Mouse (Mus musculus): Measurements from ENCODE around the gene Fanca. TPM values are rescaled to one million over a fixed set of nuclear protein-coding genes. Genes with fewer than 3 reads are reported as not detected.
"Not testable (repeated sequence)": the region's sequence is repeated elsewhere in the genome, so short reads cannot be mapped to it uniquely, and the experiment has no call there.

The Fanca gene
- polyA plus RNA-seq, 1 experiment from 2014 or later: 29.0 TPM

GRCm38 (mm10) chr8:123287362-123287761, 31.0 kb downstream of the Fanca start:
- Histone ChIP-seq H3K4me2 (no peak overlapping the region), H3K4me3 (no peak overlapping the region), H3K9ac (no peak overlapping the region), H3K4me1 (no peaks in the 10 kb centered on the region), H3K27ac (no peak overlapping the region), H3K36me3 (peaks cover 28% of the 10 kb centered on the region), H3K27me3 (no peaks in the 10 kb centered on the region), H3K9me3 (no peaks in the 10 kb centered on the region)
- ATAC-seq (ENCODE audit: borderline replicate concordance, extremely low read depth, low FRiP score, low TSS enrichment): no peak
- WGBS: 94% methylated on average over 17 of the region's 17 CpGs

DNA sequence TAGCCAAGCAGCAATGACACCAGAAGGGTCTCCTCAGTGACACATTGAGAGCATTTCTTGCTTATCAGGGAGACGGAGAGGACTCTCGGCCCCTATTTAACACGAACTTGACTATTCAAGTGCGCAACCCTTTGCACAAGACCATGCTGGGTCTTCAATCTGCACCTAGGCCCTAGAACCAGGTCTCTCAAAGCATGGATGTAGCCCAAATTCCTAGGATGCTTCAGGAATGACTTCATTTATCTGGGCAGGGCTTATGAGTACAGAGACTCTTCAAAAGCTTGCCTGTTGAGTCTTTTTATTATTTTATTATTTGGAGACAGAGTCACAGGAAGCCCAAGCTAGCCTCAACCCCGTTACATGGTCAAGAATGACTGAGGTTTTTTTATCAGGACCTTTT, 33.9 kb downstream of the Fanca start:
- Histone ChIP-seq H3K4me3 (no peak overlapping the region), H3K4me1 (no peaks in the 10 kb centered on the region), H3K27me3 (no peaks in the 10 kb centered on the region), H3K27ac (no peak overlapping the region), H3K9me3 (no peaks in the 10 kb centered on the region), H3K36me3 (peaks cover 31% of the 10 kb centered on the region), H3K9ac (no peak overlapping the region), H3K4me2 (no peak overlapping the region)
- ATAC-seq (ENCODE audit: borderline replicate concordance, extremely low read depth, low FRiP score, low TSS enrichment): no peak
- WGBS: 64% methylated on average over 5 of the region's 5 CpGs

DNA sequence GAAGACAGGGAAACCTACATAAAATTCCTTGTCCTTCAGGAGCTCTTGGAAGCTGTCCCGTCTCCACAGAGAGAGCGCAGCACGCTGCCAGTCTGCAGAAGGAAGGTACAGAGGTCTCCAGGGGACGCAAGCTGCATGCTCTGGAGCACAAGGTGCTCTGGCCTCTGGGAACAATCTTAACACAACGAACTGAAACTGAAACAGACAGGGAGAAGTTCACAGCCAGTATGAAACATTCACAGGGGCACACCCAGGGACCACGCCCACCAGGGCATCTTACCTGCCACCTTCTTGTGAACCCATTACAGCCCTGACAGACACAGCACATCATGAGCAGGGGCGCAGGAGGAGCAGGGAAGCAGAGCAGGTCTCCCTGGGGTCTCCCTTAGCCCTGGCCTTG, 34.4 kb downstream of the Fanca start:
- ATAC-seq (ENCODE audit: borderline replicate concordance, extremely low read depth, low FRiP score, low TSS enrichment): no peak
- Histone ChIP-seq H3K9ac (no peak overlapping the region), H3K4me2 (no peak overlapping the region), H3K27me3 (no peaks in the 10 kb centered on the region), H3K9me3 (no peaks in the 10 kb centered on the region), H3K4me3 (no peak overlapping the region), H3K36me3 (peaks cover 26% of the 10 kb centered on the region), H3K4me1 (no peaks in the 10 kb centered on the region), H3K27ac (no peak overlapping the region)
- 75% methylated on average over 7 of the region's 7 CpGs for WGBS

DNA sequence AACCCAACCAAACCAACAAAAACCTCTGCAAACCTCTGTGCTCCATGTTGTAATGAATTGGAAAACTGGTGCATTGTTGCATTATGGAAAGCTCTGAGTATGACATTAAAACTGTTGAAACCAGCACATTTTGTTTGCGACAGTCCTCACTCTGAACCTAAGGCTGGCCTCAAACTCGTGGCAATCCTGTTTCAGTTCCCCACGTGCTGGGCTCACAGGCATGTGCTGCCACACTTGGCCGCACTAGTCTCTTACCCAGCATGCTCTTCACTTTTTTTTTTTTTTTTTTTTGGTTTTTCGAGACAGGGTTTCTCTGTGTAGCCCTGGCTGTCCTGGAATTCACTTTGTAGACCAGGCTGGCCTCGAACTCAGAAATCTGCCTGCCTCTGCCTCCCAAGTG, 35.4 kb downstream of the Fanca start:
- H3K36me3 ChIP-seq: peaks cover 20% of the 10 kb centered on the region
- H3K4me2 ChIP-seq; ATAC-seq (ENCODE audit: borderline replicate concordance, extremely low read depth, low FRiP score, low TSS enrichment); H3K27ac ChIP-seq; H3K4me1 ChIP-seq; H3K9ac ChIP-seq; H3K9me3 ChIP-seq; H3K4me3 ChIP-seq; H3K27me3 ChIP-seq: not testable (repeated sequence)
- WGBS: 91% methylated on average over 5 of the region's 6 CpGs

DNA sequence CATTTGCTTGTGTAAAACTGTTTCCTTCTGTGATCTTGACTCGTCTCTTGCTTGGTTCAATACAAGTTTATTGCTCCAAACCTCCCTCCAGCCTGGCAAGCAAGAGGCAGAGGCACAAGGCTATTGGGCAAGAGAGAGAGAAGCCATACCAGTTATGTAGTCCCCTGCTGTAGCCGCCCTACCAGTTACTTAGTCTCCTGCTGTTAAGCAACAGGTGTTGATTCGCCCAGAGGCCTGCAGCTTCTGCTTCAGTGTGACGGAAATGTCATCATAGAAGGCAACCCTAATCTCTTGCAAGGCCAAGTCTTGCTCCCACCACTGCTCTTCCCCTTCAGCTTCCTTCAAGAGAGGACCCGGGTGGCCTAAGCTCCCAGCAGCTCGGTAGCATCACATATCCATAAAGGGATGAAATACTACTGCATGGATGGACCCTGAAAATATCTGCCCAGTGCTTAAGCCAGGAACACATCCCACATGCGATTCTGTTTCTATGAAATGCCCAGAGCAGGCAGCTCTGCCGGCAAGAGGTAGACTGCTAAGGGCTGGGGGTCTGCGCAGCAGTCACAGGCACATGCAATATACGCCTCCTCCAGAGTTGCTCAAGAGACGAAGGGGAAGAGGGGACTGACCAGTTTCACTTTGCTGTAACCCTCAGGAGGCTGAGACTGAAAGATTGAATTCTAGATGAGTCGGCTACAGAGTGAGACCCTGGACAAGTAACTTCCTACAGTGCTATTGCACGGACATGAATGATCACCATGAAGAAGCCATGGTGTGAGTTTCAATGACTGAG, 37.9 kb downstream of the Fanca start:
- ATAC-seq (ENCODE audit: borderline replicate concordance, extremely low read depth, low FRiP score, low TSS enrichment): no peak

DNA sequence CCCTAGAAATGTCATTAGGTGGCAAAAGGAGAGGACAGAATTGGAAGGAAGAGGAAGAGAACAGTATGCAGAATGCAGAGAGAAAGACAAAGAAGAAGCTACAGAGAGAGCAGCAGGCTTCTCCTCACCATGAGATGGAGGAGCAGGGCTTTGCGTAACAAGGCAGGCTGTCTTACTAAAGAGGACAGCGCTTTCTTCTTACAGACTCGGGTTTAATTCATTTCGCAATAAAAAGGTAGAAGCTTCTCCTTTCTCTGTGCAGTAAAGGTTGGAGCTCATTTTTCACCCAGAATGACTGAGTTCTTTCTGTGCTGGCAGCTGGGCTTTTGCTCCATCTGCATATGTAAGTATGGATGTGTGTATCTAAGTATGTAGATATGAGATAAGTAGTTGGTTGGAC, 38.5 kb downstream of the Fanca start:
- no peak overlapping the region for H3K4me3 ChIP-seq
- peaks cover 16% of the 10 kb centered on the region; the same call in 1 of the 2 replicates for H3K36me3 ChIP-seq
- no peaks in the 10 kb centered on the region for H3K4me1 ChIP-seq
- ATAC-seq (ENCODE audit: borderline replicate concordance, extremely low read depth, low FRiP score, low TSS enrichment): no peak
- 88% methylated on average over 4 of the region's 4 CpGs for WGBS
- H3K27ac ChIP-seq: no peak overlapping the region
- no peak overlapping the region for H3K4me2 ChIP-seq
- H3K27me3 ChIP-seq: no peaks in the 10 kb centered on the region
- H3K9ac ChIP-seq: no peak overlapping the region
- no peaks in the 10 kb centered on the region for H3K9me3 ChIP-seq

More for the DNA sequence above, 37.9 kb downstream of the Fanca start:
- H3K36me3 ChIP-seq: peaks cover 16% of the 10 kb centered on the region; the same call in 1 of the 2 replicates
- no peak overlapping the region for H3K4me2 ChIP-seq
- no peaks in the 10 kb centered on the region for H3K27me3 ChIP-seq
- H3K4me3 ChIP-seq: no peak overlapping the region
- no peaks in the 10 kb centered on the region for H3K9me3 ChIP-seq
- no peaks in the 10 kb centered on the region for H3K4me1 ChIP-seq
- no peak overlapping the region for H3K27ac ChIP-seq
- 85% methylated on average over 13 of the region's 13 CpGs for WGBS
- no peak overlapping the region for H3K9ac ChIP-seq

- 69% methylated on average over 7 of the region's 7 CpGs for WGBS
- Histone ChIP-seq H3K36me3 (peaks cover 16% of the 10 kb centered on the region; the same call in 1 of the 2 replicates), H3K27me3 (no peaks in the 10 kb centered on the region), H3K4me1 (no peaks in the 10 kb centered on the region), H3K27ac (no peak overlapping the region), H3K4me3 (no peak overlapping the region), H3K9ac (no peak overlapping the region), H3K9me3 (no peaks in the 10 kb centered on the region), H3K4me2 (no peak overlapping the region)
- no peak for ATAC-seq (ENCODE audit: borderline replicate concordance, extremely low read depth, low FRiP score, low TSS enrichment)
These were observed 39.9 kb downstream of the Fanca start for GRCm38 (mm10) chr8:123278445-123278844.

GRCm38 (mm10) chr8:123275096-123275495, 43.3 kb downstream of the Fanca start:
- Histone ChIP-seq H3K36me3 (peaks cover 11% of the 10 kb centered on the region), H3K4me1 (no peaks in the 10 kb centered on the region)

DNA sequence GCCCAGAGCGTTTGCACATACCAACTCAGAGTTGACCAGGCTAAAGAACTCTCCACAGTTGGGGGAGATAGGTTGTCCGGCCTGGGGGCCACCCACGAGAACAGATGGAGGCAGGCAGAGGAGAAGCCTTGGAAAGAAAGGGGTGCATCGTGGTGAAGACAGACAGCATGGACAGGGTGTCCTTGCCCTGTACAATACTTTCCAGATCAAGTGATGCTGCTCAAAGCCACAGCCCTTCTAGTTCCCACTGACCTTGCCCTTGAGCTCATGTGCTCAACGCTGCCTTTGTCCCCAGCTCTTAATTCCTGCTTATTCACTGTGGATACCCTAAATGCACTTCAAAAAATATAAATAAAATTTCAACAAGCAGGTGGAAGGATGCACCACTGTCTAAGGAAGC, 43.9 kb downstream of the Fanca start:
- Histone ChIP-seq H3K9ac (no peak overlapping the region), H3K4me3 (no peak overlapping the region), H3K27me3 (no peaks in the 10 kb centered on the region), H3K4me1 (no peaks in the 10 kb centered on the region), H3K27ac (no peak overlapping the region), H3K36me3 (peaks cover 13% of the 10 kb centered on the region), H3K4me2 (no peak overlapping the region), H3K9me3 (no peaks in the 10 kb centered on the region)
- no peak for ATAC-seq (ENCODE audit: borderline replicate concordance, extremely low read depth, low FRiP score, low TSS enrichment)
- 78% methylated on average over 5 of the region's 5 CpGs for WGBS

More at GRCm38 (mm10) chr8:123275096-123275495, 43.3 kb downstream of the Fanca start:
- no peak overlapping the region for H3K4me2 ChIP-seq
- no peak overlapping the region for H3K4me3 ChIP-seq
- no peak overlapping the region for H3K9ac ChIP-seq
- H3K9me3 ChIP-seq: no peaks in the 10 kb centered on the region
- H3K27me3 ChIP-seq: no peaks in the 10 kb centered on the region
- ATAC-seq (ENCODE audit: borderline replicate concordance, extremely low read depth, low FRiP score, low TSS enrichment): no peak
- WGBS: 94% methylated on average over 12 of the region's 12 CpGs
- no peak overlapping the region for H3K27ac ChIP-seq

- H3K4me2 ChIP-seq: no peak overlapping the region
- WGBS: 51% methylated on average over 4 of the region's 4 CpGs
- H3K27me3 ChIP-seq: no peaks in the 10 kb centered on the region
- no peak overlapping the region for H3K27ac ChIP-seq
- H3K9ac ChIP-seq: no peak overlapping the region
- H3K4me3 ChIP-seq: no peak overlapping the region
- peaks cover 36% of the 10 kb centered on the region for H3K36me3 ChIP-seq
- H3K9me3 ChIP-seq: no peaks in the 10 kb centered on the region
- no peaks in the 10 kb centered on the region for H3K4me1 ChIP-seq
- no peak for ATAC-seq (ENCODE audit: borderline replicate concordance, extremely low read depth, low FRiP score, low TSS enrichment)
These were observed 46.5 kb downstream of the Fanca start for GRCm38 (mm10) chr8:123271901-123272300.

GRCm38 (mm10) chr8:123271147-123271546, 47.2 kb downstream of the Fanca start:
- WGBS: 89% methylated on average over 10 of the region's 10 CpGs
- peaks cover 44% of the 10 kb centered on the region for H3K36me3 ChIP-seq
- no peak overlapping the region for H3K27ac ChIP-seq
- no peak for ATAC-seq (ENCODE audit: borderline replicate concordance, extremely low read depth, low FRiP score, low TSS enrichment)
- H3K27me3 ChIP-seq: no peaks in the 10 kb centered on the region
- no peak overlapping the region for H3K4me2 ChIP-seq
- no peak overlapping the region for H3K9ac ChIP-seq
- H3K4me1 ChIP-seq: no peaks in the 10 kb centered on the region
- H3K9me3 ChIP-seq: no peaks in the 10 kb centered on the region
- H3K4me3 ChIP-seq: no peak overlapping the region

DNA sequence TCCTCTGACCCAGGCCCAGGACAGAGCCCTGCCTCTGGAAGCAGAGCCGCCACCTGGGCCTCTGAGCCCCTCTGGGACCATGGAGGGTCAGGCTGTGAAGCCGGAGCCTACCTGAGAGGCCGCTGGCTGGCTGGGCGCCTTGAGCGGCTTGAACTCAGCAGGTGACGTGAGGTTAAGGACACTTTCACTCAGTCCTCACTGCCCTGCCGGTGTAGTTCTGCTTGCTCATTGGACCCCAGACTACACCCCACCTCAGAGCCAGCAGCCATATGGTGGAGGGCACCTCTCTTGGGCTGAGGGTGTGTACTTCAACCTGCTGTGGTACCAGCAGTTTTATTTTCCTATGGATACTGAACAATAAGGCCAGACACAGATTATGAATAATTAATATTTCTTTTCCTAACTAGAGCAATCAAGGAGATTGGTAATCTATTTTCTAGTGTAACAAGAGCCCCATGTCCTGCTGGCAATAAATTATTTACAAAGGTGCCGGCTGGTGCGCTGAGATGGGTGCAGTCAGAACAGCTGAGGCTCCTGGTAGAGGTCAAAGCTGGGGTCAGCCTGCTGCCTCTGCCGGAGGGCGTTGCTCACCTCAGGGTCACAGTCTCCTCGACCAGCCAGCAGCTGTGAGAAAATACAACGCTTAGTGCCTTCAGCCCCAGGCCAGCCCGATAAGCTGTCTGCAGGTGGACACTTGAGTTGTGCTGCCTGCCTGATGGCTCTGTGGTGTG, 50.3 kb downstream of the Fanca start:
- H3K36me3 ChIP-seq: peaks cover 61% of the 10 kb centered on the region
- no peak overlapping the region for H3K27ac ChIP-seq
- no peaks in the 10 kb centered on the region for H3K4me1 ChIP-seq
- H3K4me3 ChIP-seq: no peak overlapping the region
- no peak overlapping the region for H3K4me2 ChIP-seq
- H3K27me3 ChIP-seq: no peaks in the 10 kb centered on the region
- 70% methylated on average over 14 of the region's 14 CpGs for WGBS
- H3K9me3 ChIP-seq: no peaks in the 10 kb centered on the region
- no peak overlapping the region for H3K9ac ChIP-seq
- ATAC-seq (ENCODE audit: borderline replicate concordance, extremely low read depth, low FRiP score, low TSS enrichment): no peak
